Mouse (Mus musculus) forebrain, postnatal 0 days (tissue): Measurements from ENCODE around the gene Slc43a1. TPM values are rescaled to one million over a fixed set of nuclear protein-coding genes. Genes with fewer than 3 reads are reported as not detected.

Source experiments
- ATAC-seq: fragments of 200-750 bp; cut with Nextera tagmentation; 2 replicates; pipeline ENCODE4 v1.8.0; 2017; ENCODE audit warnings: mild to moderate bottlenecking, moderate library complexity
- DNase-seq: peaks from one replicate; pipeline ENCODE4 v3.0.0-alpha.2; 2015
- H3K27ac ChIP-seq: fragments of 300-500 bp; sonication (generic); 2 replicates; pipeline ENCODE4 v1.5.1; 2014; ENCODE audit warnings: low read depth, mild to moderate bottlenecking, antibody characterized with exemption, low read length, moderate library complexity, mixed read lengths
- H3K27me3 ChIP-seq: fragments of 300-500 bp; sonication (generic); 2 replicates; pipeline ENCODE4 v1.6.1; 2014; ENCODE audit warnings: mild to moderate bottlenecking, low read length, mixed read lengths; ENCODE audit not compliant: insufficient read depth
- H3K36me3 ChIP-seq: fragments of 300-500 bp; sonication (generic); 2 replicates; pipeline ENCODE4 v1.6.1; 2014; ENCODE audit warnings: mild to moderate bottlenecking, moderate library complexity; ENCODE audit not compliant: insufficient read depth
- H3K4me1 ChIP-seq: fragments of 300-500 bp; sonication (generic); 2 replicates; pipeline ENCODE4 v1.6.1; 2014; ENCODE audit warnings: antibody characterized with exemption; ENCODE audit not compliant: insufficient read depth
- H3K4me2 ChIP-seq: fragments of 300-500 bp; sonication (generic); 2 replicates; pipeline ENCODE4 v1.6.1; 2014; ENCODE audit warnings: low read depth, mild to moderate bottlenecking, moderate library complexity
- H3K4me3 ChIP-seq: fragments of 300-500 bp; sonication (generic); 2 replicates; pipeline ENCODE4 v1.5.1; 2014; ENCODE audit warnings: low read depth, low read length, mixed read lengths
- H3K9ac ChIP-seq: fragments of 300-500 bp; sonication (generic); 2 replicates; pipeline ENCODE4 v1.6.1; 2014; ENCODE audit warnings: mild to moderate bottlenecking
- H3K9me3 ChIP-seq: fragments of 300-500 bp; sonication (generic); 2 replicates; pipeline ENCODE4 v1.6.1; 2016; ENCODE audit warnings: low read length
- CTCF ChIP-seq: sonication (generic); IDR thresholded peaks from 2 replicates; pipeline ENCODE4 v1.5.1; 2016; ENCODE audit warnings: antibody characterized with exemption, control low read depth, low read depth
- WGBS: fragments of 180-500 bp; shearing (Covaris S2); extraction: QIAGEN DNeasy Blood & Tissue Kit; methylation state at CpG from one replicate; pipeline ENCODE4 v1.1.7; 2014; 5-methylcytosine and 5-hydroxymethylcytosine counted together
- polyA plus RNA-seq: library from polyadenylated mRNA; unstranded; fragments of >200 nt; fragmentation: Nextera tagmentation; extraction: Ambion mirVana; gene quantifications from 2 replicates; pipeline ENCODE4 v1.2.1, GENCODE M21; 2015
- total RNA-seq: library from RNA; depleted of rRNA; stranded (reverse); fragments of >200 nt; gene quantifications from 2 replicates; pipeline ENCODE4 v1.2.3, GENCODE M21; 2014; rRNA removed

The Slc43a1 gene
- total RNA-seq (0.92 and 3.0 TPM in 2 replicates), polyA plus RNA-seq (0.91 and 0.94 TPM in 2 replicates)

DNA sequence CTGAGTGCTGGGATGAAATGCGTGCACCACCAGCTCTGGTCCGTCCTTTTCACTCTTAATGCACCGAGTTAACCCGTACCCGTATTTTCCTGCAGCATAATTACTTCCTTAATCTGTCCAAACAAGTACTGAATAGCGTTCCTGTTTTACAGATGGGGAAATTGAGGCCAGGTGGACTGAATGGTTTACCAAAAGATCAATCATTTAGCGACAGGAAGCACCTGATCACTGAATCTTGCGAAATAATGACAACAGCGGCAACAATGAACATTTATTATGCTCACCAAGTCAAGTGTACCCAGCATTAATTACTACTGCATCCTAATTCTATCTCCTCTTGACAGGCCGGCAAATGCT is at the start of gene Slc43a1:
Gene Slc43a1, plus strand, starts transcription at position 258 of the 357 bp plus-strand sequence.
- no peaks in the 10 kb centered on the region for H3K36me3 ChIP-seq
- ATAC-seq: no peak
- H3K4me1 ChIP-seq: 0 out of 2 replicates have a peak, but pooled peaks cover 10% of the 10 kb centered on the region
- WGBS: 16% methylated on average over 10 of the region's 10 CpGs
- H3K9ac ChIP-seq: peak within 1 kb of the TSS; percentile 50
- DNase-seq: no peak
- H3K9me3 ChIP-seq: no peaks in the 10 kb centered on the region
- no peak for TF ChIP-seq CTCF
- peak within 1 kb of the TSS; percentile 99 for H3K4me2 ChIP-seq
- H3K27ac ChIP-seq: no peak within 1 kb of the TSS
- peak within 1 kb of the TSS; percentile 58 for H3K4me3 ChIP-seq
- peaks cover 25% of the 10 kb centered on the region for H3K27me3 ChIP-seq

DNA sequence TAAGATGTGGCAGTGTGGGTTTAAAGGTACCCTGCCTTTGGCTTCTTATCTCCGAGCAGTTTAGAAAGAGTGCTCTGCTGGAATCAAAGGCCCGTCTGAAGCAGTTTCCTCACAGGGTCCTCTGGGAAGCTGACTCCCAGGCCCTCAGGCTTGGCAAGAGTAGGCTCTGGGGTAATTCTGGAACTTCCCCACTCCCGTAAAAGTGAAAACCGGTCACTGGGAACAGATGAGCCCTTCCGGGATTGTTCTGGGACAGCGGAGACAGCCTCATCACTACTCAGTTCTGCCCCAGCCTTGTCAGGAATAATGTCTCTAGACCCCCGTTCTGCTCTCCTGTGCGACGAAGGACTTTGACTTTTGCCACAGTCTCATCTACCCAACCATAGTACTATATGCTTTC is 48.2 kb upstream of the Slc43a1 start:
- WGBS: 58% methylated on average over 9 of the region's 9 CpGs
- no peaks in the 10 kb centered on the region for H3K4me1 ChIP-seq
- H3K27me3 ChIP-seq: no peaks in the 10 kb centered on the region
- H3K36me3 ChIP-seq: no peaks in the 10 kb centered on the region
- no peak for TF ChIP-seq CTCF
- H3K27ac ChIP-seq: no peak overlapping the region
- ATAC-seq (no peak), DNase-seq (no peak)
- H3K9ac ChIP-seq: no peak overlapping the region
- H3K4me3 ChIP-seq: no peak overlapping the region
- H3K9me3 ChIP-seq: no peaks in the 10 kb centered on the region
- H3K4me2 ChIP-seq: no peak overlapping the region

DNA sequence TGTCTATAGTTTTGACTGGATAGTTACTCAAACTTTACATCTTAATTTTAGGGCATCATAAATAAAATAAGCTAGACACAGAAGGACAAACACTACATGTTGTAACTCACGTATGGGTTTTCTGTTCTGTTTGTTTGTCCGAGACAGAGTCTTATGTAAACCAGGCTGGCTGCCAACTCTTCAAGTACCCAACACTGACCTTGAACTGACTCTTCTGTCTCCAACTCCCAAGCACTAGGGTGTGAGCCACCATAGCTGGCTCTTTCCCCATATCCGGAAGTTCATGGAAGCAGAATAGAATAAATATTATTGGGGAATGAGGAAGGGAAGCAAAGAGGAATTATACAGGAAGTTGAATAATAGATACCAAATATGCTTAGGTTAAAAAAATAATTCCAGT is 46.1 kb upstream of the Slc43a1 start:
- Histone ChIP-seq H3K36me3 (no peaks in the 10 kb centered on the region), H3K4me2 (no peak overlapping the region), H3K4me3 (no peak overlapping the region), H3K9ac (no peak overlapping the region), H3K9me3 (no peaks in the 10 kb centered on the region), H3K27ac (no peak overlapping the region), H3K4me1 (no peaks in the 10 kb centered on the region), H3K27me3 (no peaks in the 10 kb centered on the region)
- DNase-seq (no peak), ATAC-seq (no peak)
- WGBS: 88% methylated on average over 3 of the region's 3 CpGs
- TF ChIP-seq CTCF: no peak

GRCm38 (mm10) chr2:84793154-84793553 is 45.5 kb upstream of the Slc43a1 start:
- H3K36me3 ChIP-seq: no peaks in the 10 kb centered on the region
- H3K4me2 ChIP-seq: no peak overlapping the region
- ATAC-seq (no peak), DNase-seq (no peak)
- H3K27me3 ChIP-seq: no peaks in the 10 kb centered on the region
- no peaks in the 10 kb centered on the region for H3K4me1 ChIP-seq
- no peak overlapping the region for H3K27ac ChIP-seq
- no peak overlapping the region for H3K4me3 ChIP-seq
- no peak for TF ChIP-seq CTCF
- no peak overlapping the region for H3K9ac ChIP-seq
- WGBS: 91% methylated on average over 3 of the region's 3 CpGs
- no peaks in the 10 kb centered on the region for H3K9me3 ChIP-seq

DNA sequence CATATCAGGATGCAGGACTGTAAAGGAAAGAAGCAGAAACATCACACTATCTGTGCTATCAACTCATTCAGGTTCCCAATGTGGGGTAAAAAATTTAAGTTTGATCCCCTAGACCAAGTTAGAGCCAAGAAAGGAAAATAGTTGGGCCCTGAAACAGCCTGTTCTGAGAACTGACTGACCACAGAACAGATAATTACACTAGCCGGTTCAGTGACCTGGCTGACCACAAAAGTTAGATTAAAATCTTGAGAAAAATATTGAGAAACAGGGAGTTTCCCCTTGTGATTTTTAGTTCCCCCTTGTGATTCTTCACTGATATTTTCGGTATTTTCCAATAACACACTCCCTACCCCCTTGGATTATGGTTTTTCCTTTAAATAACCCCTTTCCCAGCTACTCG is 44.8 kb upstream of the Slc43a1 start:
- Histone ChIP-seq H3K27ac (no peak overlapping the region), H3K9ac (no peak overlapping the region), H3K9me3 (no peaks in the 10 kb centered on the region), H3K36me3 (no peaks in the 10 kb centered on the region), H3K4me3 (no peak overlapping the region), H3K4me1 (no peaks in the 10 kb centered on the region), H3K4me2 (no peak overlapping the region), H3K27me3 (no peaks in the 10 kb centered on the region)
- ATAC-seq (no peak), DNase-seq (no peak)
- WGBS: 82% methylated on average over 3 of the region's 3 CpGs
- TF ChIP-seq CTCF: no peak

DNA sequence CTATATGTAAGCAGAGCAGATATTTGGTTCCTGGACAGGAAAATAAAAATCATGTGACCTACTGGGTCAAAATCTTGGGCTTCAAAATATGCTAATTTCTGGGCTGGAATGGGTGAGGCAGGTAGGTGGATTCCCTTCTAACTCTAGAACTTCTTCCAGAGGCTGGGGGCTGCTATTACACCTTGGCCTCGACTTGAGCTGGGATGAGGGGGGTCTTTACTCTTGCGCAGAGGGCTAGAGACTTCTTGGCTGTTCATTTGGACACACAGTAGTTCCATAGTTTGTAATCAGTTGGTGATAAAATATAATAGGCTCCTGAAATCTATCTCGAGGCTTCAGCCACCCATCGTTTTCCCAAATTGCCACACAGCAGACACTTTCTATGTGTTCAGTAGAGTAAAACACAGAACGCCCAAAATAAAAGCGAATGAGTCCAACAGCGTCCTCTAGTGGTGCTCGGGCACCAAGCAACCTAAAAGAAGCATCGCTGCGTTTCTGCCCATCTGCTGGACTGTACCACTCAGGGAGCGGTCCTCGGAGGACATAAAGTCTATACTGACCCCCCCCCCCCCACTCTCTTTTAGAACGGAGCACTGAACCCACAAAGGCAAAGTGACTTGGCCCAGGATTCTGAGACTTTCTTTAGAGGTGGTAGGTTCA is 40.7 kb upstream of the Slc43a1 start:
- 7% methylated on average over 13 of the region's 13 CpGs for WGBS
- no peaks in the 10 kb centered on the region for H3K27me3 ChIP-seq
- ATAC-seq: peak; percentile 86
- no peaks in the 10 kb centered on the region for H3K36me3 ChIP-seq
- peak; percentile 91 for DNase-seq
- peak overlapping the region; percentile 43 for H3K9ac ChIP-seq
- peak overlapping the region; percentile 92 for H3K4me2 ChIP-seq
- TF ChIP-seq CTCF: peak; percentile 89
- H3K4me3 ChIP-seq: peak overlapping the region; percentile 52
- H3K9me3 ChIP-seq: no peaks in the 10 kb centered on the region
- H3K4me1 ChIP-seq: no peaks in the 10 kb centered on the region
- no peak overlapping the region for H3K27ac ChIP-seq

- Histone ChIP-seq H3K9me3 (no peaks in the 10 kb centered on the region), H3K36me3 (no peaks in the 10 kb centered on the region), H3K4me2 (peak within 1 kb of the TSS; percentile 92), H3K27me3 (no peaks in the 10 kb centered on the region), H3K4me3 (peak within 1 kb of the TSS; percentile 52), H3K4me1 (no peaks in the 10 kb centered on the region), H3K9ac (peak within 1 kb of the TSS; percentile 43), H3K27ac (no peak within 1 kb of the TSS)
- DNase-seq (peak; percentile 47), ATAC-seq (peak; percentile 56)
- no peak for TF ChIP-seq CTCF
- WGBS: 0% methylated on average over 19 of the region's 21 CpGs
Measured at GRCm38 (mm10) chr2:84798493-84798921, 40.1 kb upstream of the Slc43a1 start, which contains the start of gene Ube2l6. Gene Ube2l6 (plus strand): TSS chr2:84798828.
